Mouse (Mus musculus): ENCODE data around the gene Vmn1r23. TPM values are rescaled to one million over a fixed set of nuclear protein-coding genes. Genes with fewer than 3 reads are reported as not detected.

The Vmn1r23 gene
- not detected for polyA plus RNA-seq (2017; shearing (Covaris generic))

GRCm38 (mm10) chr6:57926738-57927137, at the start of gene Vmn1r23:
Gene Vmn1r23 (minus strand): TSS chr6:57926838.

GRCm38 (mm10) chr6:57961403-57961802, 34.8 kb upstream of the Vmn1r23 start, which contains the start of gene Vmn1r24:
Gene Vmn1r24 (minus strand): TSS chr6:57961503.

DNA sequence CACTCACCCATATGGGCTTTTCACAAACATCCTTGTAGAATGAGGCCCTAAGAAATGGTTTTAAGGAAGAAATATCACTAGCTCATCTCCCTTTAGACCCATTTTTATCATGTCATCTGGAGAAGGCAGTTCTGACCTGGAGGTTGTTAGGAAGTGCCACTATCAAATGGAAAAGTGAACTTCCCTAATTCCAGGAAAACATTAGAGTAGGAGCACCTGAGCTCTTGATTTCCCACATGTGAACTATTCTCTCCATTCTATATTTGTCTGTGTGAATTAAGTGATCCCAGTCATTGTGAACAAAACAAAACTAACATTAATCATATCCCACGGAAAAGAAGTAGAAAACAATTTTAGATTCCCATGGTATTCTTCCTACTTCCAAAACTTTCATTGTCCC, 18.7 kb downstream of the Vmn1r23 start, which contains the start of gene Vmn1r22:
Vmn1r22 (minus strand) TSS at position 101 of the 400 bp plus-strand sequence.

Other genes starting within 250 kb of the Vmn1r23 start
- gene Pyurf, start 234.8 kb downstream of the Vmn1r23 start, polyA plus RNA-seq (2017; shearing (Covaris generic)), result 7.3 TPM
- gene Lancl2, start 224.3 kb downstream of the Vmn1r23 start, polyA plus RNA-seq (2017; shearing (Covaris generic)), result 6.9 TPM
- 57.3 TPM for gene Vopp1, start 101.7 kb downstream of the Vmn1r23 start, polyA plus RNA-seq (2017; shearing (Covaris generic))
- not detected for gene Vmn1r21, start 76.5 kb downstream of the Vmn1r23 start, polyA plus RNA-seq (2017; shearing (Covaris generic))
- gene Vmn1r22, start 18.8 kb downstream of the Vmn1r23 start, polyA plus RNA-seq (2017; shearing (Covaris generic)), result not detected
- not detected for gene Vmn1r24, start 34.7 kb upstream of the Vmn1r23 start, polyA plus RNA-seq (2017; shearing (Covaris generic))
- gene Vmn1r25, start 54.0 kb upstream of the Vmn1r23 start, polyA plus RNA-seq (2017; shearing (Covaris generic)), result not detected
- not detected for gene Vmn1r26, start 88.3 kb upstream of the Vmn1r23 start, polyA plus RNA-seq (2017; shearing (Covaris generic))